Mouse (Mus musculus): ENCODE results near the gene Gje1. TPM values are rescaled to one million over a fixed set of nuclear protein-coding genes. Genes with fewer than 3 reads are reported as not detected.

Gje1 gene
- polyA plus RNA-seq, 1 experiment from 2014 or later: not detected

GRCm38 (mm10) chr10:14666147-14666546, 51.9 kb downstream of the Gje1 start:
- Histone ChIP-seq H3K4me1 (no peaks in the 10 kb centered on the region), H3K36me3 (peaks cover 42% of the 10 kb centered on the region), H3K27ac (replicated peaks) (no peak overlapping the region), H3K4me3 (no peak overlapping the region), H3K9me3 (replicated peaks) (no peaks in the 10 kb centered on the region), H3K27me3 (ENCODE audit: low read depth, poor library complexity, severe bottlenecking) (no peaks in the 10 kb centered on the region)
- DNase-seq (ENCODE audit: low spot score): no peak
- WGBS: 98% methylated on average over 2 of the region's 2 CpGs

Other genes with a start within 250 kb of the Gje1 start
- 0.48 and 0.83 TPM in 2 replicates for gene Adgrg6, start 172.6 kb downstream of the Gje1 start, polyA plus RNA-seq (2016; fragmentation: Nextera tagmentation; extraction: Ambion mirVana)
- 181 and 193 TPM in 2 replicates for gene Vta1, start 12.7 kb downstream of the Gje1 start, polyA plus RNA-seq (2016; fragmentation: Nextera tagmentation; extraction: Ambion mirVana)
- 0.51 and 0.72 TPM in 2 replicates for gene Nmbr, start 12.6 kb downstream of the Gje1 start, polyA plus RNA-seq (2016; fragmentation: Nextera tagmentation; extraction: Ambion mirVana)

Measured in midbrain, embryonic 10.5 days (tissue).